Mouse (Mus musculus): ENCODE measurements around the gene L3mbtl2. TPM values are rescaled to one million over a fixed set of nuclear protein-coding genes. Genes with fewer than 3 reads are reported as not detected.
"Not testable (repeated sequence)": the region's sequence is repeated elsewhere in the genome, so short reads cannot be mapped to it uniquely, and the experiment has no call there.

L3mbtl2 gene
- polyA plus RNA-seq, 1 experiment from 2014 or later, result 20.7 TPM

- no peak overlapping the region for H3K27ac ChIP-seq
- H3K36me3 ChIP-seq, result no peaks in the 10 kb centered on the region
- WGBS, result under 1% methylated on average over 95 of the region's 107 CpGs
- peaks cover 58% of the 10 kb centered on the region for H3K27me3 ChIP-seq
- ATAC-seq (ENCODE audit: insufficient number of reproducible peaks, insufficient read depth, low FRiP score, low TSS enrichment, low read depth), result peak; percentile 56
- H3K9me3 ChIP-seq, result no peaks in the 10 kb centered on the region
- peak overlapping the region; percentile 98 for H3K4me2 ChIP-seq
- H3K9ac ChIP-seq, result peak overlapping the region; percentile 81
- H3K4me3 ChIP-seq, result peak overlapping the region; percentile 66
- peaks cover 22% of the 10 kb centered on the region for H3K4me1 ChIP-seq
Observed at GRCm38 (mm10) chr15:81693967-81694881, 30.5 kb downstream of the L3mbtl2 start.

GRCm38 (mm10) chr15:81694891-81695290, 31.2 kb downstream of the L3mbtl2 start:
- peaks cover 58% of the 10 kb centered on the region for H3K27me3 ChIP-seq
- H3K27ac ChIP-seq, result no peak overlapping the region

GRCm38 (mm10) chr15:81697175-81697574, 33.5 kb downstream of the L3mbtl2 start, which contains the start of gene Chadl:
Gene Chadl, minus strand, starts transcription at chr15:81697287.
- Histone ChIP-seq H3K9ac (peak within 1 kb of the TSS; percentile 4; the same call in 1 of the 2 replicates), H3K4me2 (peak within 1 kb of the TSS; percentile 12; the same call in 1 of the 2 replicates), H3K27me3 (peaks cover 50% of the 10 kb centered on the region), H3K9me3 (no peaks in the 10 kb centered on the region), H3K4me3 (no peak within 1 kb of the TSS), H3K27ac (peak within 1 kb of the TSS; percentile 33; the same call in 1 of the 2 replicates), H3K4me1 (peaks cover 22% of the 10 kb centered on the region), H3K36me3 (peaks cover 4% of the 10 kb centered on the region; the same call in 1 of the 2 replicates)
- ATAC-seq (ENCODE audit: insufficient number of reproducible peaks, insufficient read depth, low FRiP score, low TSS enrichment, low read depth), result no peak
- 37% methylated on average over 7 of the region's 7 CpGs for WGBS

More at GRCm38 (mm10) chr15:81694891-81695290, 31.2 kb downstream of the L3mbtl2 start:
- H3K4me2 ChIP-seq, result peak overlapping the region; percentile 98
- H3K9ac ChIP-seq, result peak overlapping the region; percentile 81
- ATAC-seq (ENCODE audit: insufficient number of reproducible peaks, insufficient read depth, low FRiP score, low TSS enrichment, low read depth), result no peak
- H3K4me3 ChIP-seq, result peak overlapping the region; percentile 66
- H3K36me3 ChIP-seq, result no peaks in the 10 kb centered on the region
- H3K4me1 ChIP-seq, result peaks cover 22% of the 10 kb centered on the region
- H3K9me3 ChIP-seq, result no peaks in the 10 kb centered on the region
- WGBS, result 30% methylated on average over 19 of the region's 19 CpGs

GRCm38 (mm10) chr15:81697847-81698246, 34.2 kb downstream of the L3mbtl2 start:
- WGBS, result 36% methylated on average over 3 of the region's 3 CpGs
- no peak overlapping the region; the same call in 1 of the 2 replicates for H3K27ac ChIP-seq
- no peaks in the 10 kb centered on the region for H3K9me3 ChIP-seq
- no peak for ATAC-seq (ENCODE audit: insufficient number of reproducible peaks, insufficient read depth, low FRiP score, low TSS enrichment, low read depth)
- H3K36me3 ChIP-seq, result peaks cover 9% of the 10 kb centered on the region
- H3K27me3 ChIP-seq, result peaks cover 44% of the 10 kb centered on the region
- H3K4me3 ChIP-seq, result no peak overlapping the region
- H3K9ac ChIP-seq, result no peak overlapping the region
- H3K4me1 ChIP-seq, result peaks cover 22% of the 10 kb centered on the region
- H3K4me2 ChIP-seq, result no peak overlapping the region

GRCm38 (mm10) chr15:81698532-81698931, 34.8 kb downstream of the L3mbtl2 start:
- H3K4me1 ChIP-seq, result peaks cover 18% of the 10 kb centered on the region
- no peak for ATAC-seq (ENCODE audit: insufficient number of reproducible peaks, insufficient read depth, low FRiP score, low TSS enrichment, low read depth)
- H3K9ac ChIP-seq, result no peak overlapping the region
- WGBS, result 71% methylated on average over 2 of the region's 2 CpGs
- H3K4me2 ChIP-seq, result no peak overlapping the region
- no peaks in the 10 kb centered on the region for H3K9me3 ChIP-seq
- H3K36me3 ChIP-seq, result peaks cover 16% of the 10 kb centered on the region
- no peak overlapping the region for H3K4me3 ChIP-seq
- H3K27ac ChIP-seq, result no peak overlapping the region
- H3K27me3 ChIP-seq, result peaks cover 37% of the 10 kb centered on the region

GRCm38 (mm10) chr15:81700161-81700560, 36.5 kb downstream of the L3mbtl2 start:
- Histone ChIP-seq H3K27me3 (peaks cover 20% of the 10 kb centered on the region), H3K9ac (no peak overlapping the region), H3K27ac (no peak overlapping the region), H3K4me3 (no peak overlapping the region), H3K36me3 (peaks cover 31% of the 10 kb centered on the region), H3K9me3 (no peaks in the 10 kb centered on the region), H3K4me2 (no peak overlapping the region), H3K4me1 (peaks cover 5% of the 10 kb centered on the region)
- no peak for ATAC-seq (ENCODE audit: insufficient number of reproducible peaks, insufficient read depth, low FRiP score, low TSS enrichment, low read depth)
- 73% methylated on average over 2 of the region's 2 CpGs for WGBS

- Histone ChIP-seq H3K9ac (no peak overlapping the region), H3K9me3 (no peaks in the 10 kb centered on the region), H3K4me3 (no peak overlapping the region), H3K36me3 (peaks cover 36% of the 10 kb centered on the region), H3K27me3 (peaks cover 16% of the 10 kb centered on the region), H3K27ac (no peak overlapping the region), H3K4me2 (no peak overlapping the region), H3K4me1 (peaks cover 5% of the 10 kb centered on the region)
- WGBS, result 75% methylated on average over 8 of the region's 8 CpGs
- no peak for ATAC-seq (ENCODE audit: insufficient number of reproducible peaks, insufficient read depth, low FRiP score, low TSS enrichment, low read depth)
Observed at GRCm38 (mm10) chr15:81700601-81701000, 36.9 kb downstream of the L3mbtl2 start.

GRCm38 (mm10) chr15:81701350-81701749, 37.7 kb downstream of the L3mbtl2 start:
- not testable (repeated sequence) for H3K9me3 ChIP-seq; ATAC-seq (ENCODE audit: insufficient number of reproducible peaks, insufficient read depth, low FRiP score, low TSS enrichment, low read depth)

GRCm38 (mm10) chr15:81702306-81703093, 38.8 kb downstream of the L3mbtl2 start:
- Histone ChIP-seq H3K9ac (no peak overlapping the region), H3K27ac (no peak overlapping the region), H3K9me3 (no peaks in the 10 kb centered on the region), H3K36me3 (peaks cover 53% of the 10 kb centered on the region), H3K4me1 (no peaks in the 10 kb centered on the region; the same call in 1 of the 2 replicates), H3K4me2 (no peak overlapping the region), H3K4me3 (no peak overlapping the region), H3K27me3 (no peaks in the 10 kb centered on the region)
- WGBS, result 85% methylated on average over 13 of the region's 13 CpGs
- ATAC-seq (ENCODE audit: insufficient number of reproducible peaks, insufficient read depth, low FRiP score, low TSS enrichment, low read depth), result no peak

More at GRCm38 (mm10) chr15:81701350-81701749, 37.7 kb downstream of the L3mbtl2 start:
- H3K36me3 ChIP-seq, result peaks cover 43% of the 10 kb centered on the region
- H3K27me3 ChIP-seq, H3K4me1 ChIP-seq, H3K27ac ChIP-seq, H3K4me2 ChIP-seq, H3K9ac ChIP-seq, H3K4me3 ChIP-seq: not testable (repeated sequence)
- WGBS, result 80% methylated on average over 4 of the region's 4 CpGs

- Histone ChIP-seq H3K4me2 (no peak overlapping the region), H3K4me1 (no peaks in the 10 kb centered on the region), H3K9ac (no peak overlapping the region), H3K36me3 (peaks cover 59% of the 10 kb centered on the region), H3K4me3 (no peak overlapping the region), H3K27ac (no peak overlapping the region), H3K9me3 (no peaks in the 10 kb centered on the region), H3K27me3 (no peaks in the 10 kb centered on the region)
- no peak for ATAC-seq (ENCODE audit: insufficient number of reproducible peaks, insufficient read depth, low FRiP score, low TSS enrichment, low read depth)
- 87% methylated on average over 3 of the region's 3 CpGs for WGBS
Observed at GRCm38 (mm10) chr15:81703094-81703489, 39.4 kb downstream of the L3mbtl2 start.

GRCm38 (mm10) chr15:81708991-81709390, 45.3 kb downstream of the L3mbtl2 start:
- H3K36me3 ChIP-seq, result peaks cover 94% of the 10 kb centered on the region
- no peaks in the 10 kb centered on the region for H3K27me3 ChIP-seq
- H3K9ac ChIP-seq, result no peak overlapping the region
- H3K4me3 ChIP-seq, result no peak overlapping the region
- H3K4me2 ChIP-seq, result no peak overlapping the region
- H3K27ac ChIP-seq, result no peak overlapping the region
- 91% methylated on average over 11 of the region's 11 CpGs for WGBS
- H3K4me1 ChIP-seq, result no peaks in the 10 kb centered on the region
- ATAC-seq (ENCODE audit: insufficient number of reproducible peaks, insufficient read depth, low FRiP score, low TSS enrichment, low read depth), result no peak
- no peaks in the 10 kb centered on the region for H3K9me3 ChIP-seq

All from embryonic facial prominence, embryonic 13.5 days (tissue).